Mouse (Mus musculus): ENCODE measurements at regions not wholly inside any gene's neighbourhood (a gene's known extent, or its start where the extent isn't known, plus 50 kb on each side); places are given as distances from the start of the nearest gene placed in this dataset.

GRCm38 (mm10) chr13:83066115-83066753 is 437.6 kb upstream of the Mef2c start (continued):
- TF ChIP-seq JUND (conservative IDR thresholded peaks at IDR 0.05; ENCODE audit: low read depth, low read length) (peak; percentile 91), E2F4 (IDR thresholded peaks at IDR 0.05; ENCODE audit: insufficient replicate concordance, low read depth, low read length) (no peak), PAX5 (IDR thresholded peaks at IDR 0.05; ENCODE audit: low read length) (no peak), CHD2 (IDR thresholded peaks at IDR 0.05; ENCODE audit: low read length) (peak; percentile 80), MAFK (IDR thresholded peaks at IDR 0.05; ENCODE audit: insufficient replicate concordance, low read length) (peak; percentile 57; the same call in 1 of the 2 replicates), RCOR1 (conservative IDR thresholded peaks at IDR 0.05; ENCODE audit: low read depth, low read length) (peak; percentile 78; the same call in 1 of the 2 replicates), MEF2A (IDR thresholded peaks at IDR 0.05; ENCODE audit: borderline replicate concordance, low read depth, low read length) (peak; percentile 98), EP300 (IDR thresholded peaks at IDR 0.05; ENCODE audit: low read length) (peak; percentile 99), SMC3 (IDR thresholded peaks at IDR 0.05; ENCODE audit: low read depth, low read length) (peak; percentile 18), BHLHE40 (IDR thresholded peaks at IDR 0.05; ENCODE audit: low read depth, low read length) (peak; percentile 94), USF1 (IDR thresholded peaks at IDR 0.05; ENCODE audit: low read depth, low read length) (no peak), CHD1 (IDR thresholded peaks at IDR 0.05; ENCODE audit: low read depth, low read length) (no peak)

- dilution Hi-C loops (cut with MboI; ENCODE audit: extremely low pct_ligation_motif_present, extremely low pct_unique_long_range_greater_than_20kb, low sequenced_read_pairs), result no loop called here
Observed at GRCm38 (mm10) chr13:83067496-83067895, 436.3 kb upstream of the Mef2c start.

More at GRCm38 (mm10) chr13:83067496-83067895, 436.3 kb upstream of the Mef2c start:
- Histone ChIP-seq H3K27ac (ENCODE audit: insufficient read depth, low read depth) (peak overlapping the region; percentile 58; the same call in 1 of the 2 replicates), H3K79me2 (replicated peaks; ENCODE audit: control insufficient read depth, extremely low read depth, insufficient read depth, poor library complexity, severe bottlenecking) (no peaks in the 10 kb centered on the region), H3K4me1 (ENCODE audit: control insufficient read depth in 1 of 2, insufficient read depth in 2 of 2) (peaks cover 6 to 47% of the 10 kb centered on the region in 2 experiments), H3K9me3 (replicated peaks; ENCODE audit: low read length) (no peaks in the 10 kb centered on the region), H3K9ac (ENCODE audit: insufficient read depth, low read depth) (no peak overlapping the region), H3K27me3 (replicated peaks) (no peaks in the 10 kb centered on the region), H3K36me3 (replicated peaks in 1 of 2; ENCODE audit: control insufficient read depth in 1 of 2, insufficient read depth in 1 of 2, low read length in 1 of 2) (no peaks in the 10 kb centered on the region), H3K4me2 (ENCODE audit: insufficient read depth, low read depth, poor library complexity, severe bottlenecking) (no peak overlapping the region), H3K4me3 (replicated peaks in 1 of 3; ENCODE audit: low read depth in 2 of 3, low read length in 2 of 3, poor library complexity in 1 of 3) (no peak overlapping the region)
- DNase-seq (ENCODE audit: extremely low read depth), result no peak
- TF ChIP-seq ZC3H11A (IDR thresholded peaks at IDR 0.05; ENCODE audit: low read depth, low read length) (no peak), USF1 (IDR thresholded peaks at IDR 0.05; ENCODE audit: low read depth, low read length) (no peak), MAZ (IDR thresholded peaks at IDR 0.05; ENCODE audit: low read depth, low read length) (no peak), CHD2 (IDR thresholded peaks at IDR 0.05; ENCODE audit: low read length) (no peak), CHD1 (IDR thresholded peaks at IDR 0.05; ENCODE audit: low read depth, low read length) (peak; percentile 88), ZKSCAN1 (IDR thresholded peaks at IDR 0.05; ENCODE audit: borderline replicate concordance, low read depth, low read length) (no peak), TBP (conservative IDR thresholded peaks at IDR 0.05; ENCODE audit: low read depth, low read length) (no peak), ELF1 (IDR thresholded peaks at IDR 0.05; ENCODE audit: low read depth, low read length) (0 out of 2 replicates have a peak, but pooled peaks have one; percentile 8), TCF12 (IDR thresholded peaks at IDR 0.05; ENCODE audit: low read depth, low read length) (no peak), CTCF (conservative IDR thresholded peaks at IDR 0.05 in 1 of 2, IDR thresholded peaks at IDR 0.05 in 1 of 2; ENCODE audit: low read depth in 2 of 2, low read length in 2 of 2) (no peak), ZMIZ1 (IDR thresholded peaks at IDR 0.05; ENCODE audit: low read depth, low read length) (no peak), MAX (IDR thresholded peaks at IDR 0.05; ENCODE audit: low read length) (no peak), POLR2AphosphoS2 (IDR thresholded peaks at IDR 0.05; ENCODE audit: low read depth, low read length) (no peak), EP300 (IDR thresholded peaks at IDR 0.05; ENCODE audit: low read length) (peak; percentile 23; the same call in 1 of the 2 replicates), JUND (conservative IDR thresholded peaks at IDR 0.05; ENCODE audit: low read depth, low read length) (no peak), SIN3A (IDR thresholded peaks at IDR 0.05; ENCODE audit: low read length) (no peak), KAT2A (IDR thresholded peaks at IDR 0.05; ENCODE audit: insufficient replicate concordance, low read length) (no peak), NELFE (IDR thresholded peaks at IDR 0.05; ENCODE audit: low read depth, low read length) (no peak)
- in situ Hi-C loops (cut with MboI; ENCODE audit: low pct_ligation_motif_present, low pct_unique_long_range_greater_than_20kb, low sequenced_read_pairs), result no loop called here
